Mouse (Mus musculus) neural tube, embryonic 15.5 days (tissue): ENCODE measurements around the gene Gm44790. TPM values are rescaled to one million over a fixed set of nuclear protein-coding genes. Genes with fewer than 3 reads are reported as not detected.
A peak's percentile ranks its signal among the peaks of the same experiment; 100 is the strongest.
"Not testable (repeated sequence)": the region's sequence is repeated elsewhere in the genome, so short reads cannot be mapped to it uniquely, and the experiment has no call there.

Source experiments
- ATAC-seq: fragments of 200-750 bp; cut with Nextera tagmentation; 2 replicates; pipeline ENCODE4 v1.8.0; 2017; ENCODE audit warnings: mild to moderate bottlenecking, moderate TSS enrichment, moderate library complexity; ENCODE audit not compliant: low FRiP score
- H3K27ac ChIP-seq: fragments of 300-500 bp; sonication (generic); replicated peaks from 2 replicates; pipeline ENCODE4 v1.5.1; 2015; ENCODE audit warnings: mild to moderate bottlenecking, inconsistent platforms
- H3K27me3 ChIP-seq: fragments of 300-500 bp; sonication (generic); replicated peaks from 2 replicates; pipeline ENCODE4 v1.6.1; 2015; ENCODE audit warnings: inconsistent platforms
- H3K36me3 ChIP-seq: fragments of 300-500 bp; sonication (generic); 2 replicates; pipeline ENCODE4 v1.6.1; 2015; ENCODE audit warnings: inconsistent platforms
- H3K4me1 ChIP-seq: fragments of 300-500 bp; sonication (generic); 2 replicates; pipeline ENCODE4 v1.6.1; 2015; ENCODE audit warnings: inconsistent platforms
- H3K4me2 ChIP-seq: fragments of 300-500 bp; sonication (generic); 2 replicates; pipeline ENCODE4 v1.6.1; 2015; ENCODE audit warnings: inconsistent platforms, mild to moderate bottlenecking, moderate library complexity
- H3K4me3 ChIP-seq: fragments of 300-500 bp; sonication (generic); replicated peaks from 2 replicates; pipeline ENCODE4 v1.5.1; 2015; ENCODE audit warnings: mild to moderate bottlenecking, inconsistent platforms
- H3K9ac ChIP-seq: fragments of 300-500 bp; sonication (generic); replicated peaks from 2 replicates; pipeline ENCODE4 v1.6.1; 2015; ENCODE audit warnings: mild to moderate bottlenecking, inconsistent platforms
- H3K9me3 ChIP-seq: fragments of 300-500 bp; sonication (generic); replicated peaks from 2 replicates; pipeline ENCODE4 v1.6.1; 2016; ENCODE audit warnings: inconsistent platforms
- WGBS: fragments of 180-500 bp; shearing (Covaris S2); methylation state at CpG from one replicate; pipeline ENCODE4 v1.1.7; 2015; ENCODE audit warnings: mixed read lengths; 5-methylcytosine and 5-hydroxymethylcytosine counted together
- polyA plus RNA-seq: library from polyadenylated mRNA; unstranded; fragments of >200 nt; fragmentation: Nextera tagmentation; extraction: Ambion mirVana; gene quantifications from 2 replicates; pipeline ENCODE4 v1.2.1, GENCODE M21; 2015

Gene Gm44790
- polyA plus RNA-seq, 1 experiment from 2014 or later: not detected

DNA sequence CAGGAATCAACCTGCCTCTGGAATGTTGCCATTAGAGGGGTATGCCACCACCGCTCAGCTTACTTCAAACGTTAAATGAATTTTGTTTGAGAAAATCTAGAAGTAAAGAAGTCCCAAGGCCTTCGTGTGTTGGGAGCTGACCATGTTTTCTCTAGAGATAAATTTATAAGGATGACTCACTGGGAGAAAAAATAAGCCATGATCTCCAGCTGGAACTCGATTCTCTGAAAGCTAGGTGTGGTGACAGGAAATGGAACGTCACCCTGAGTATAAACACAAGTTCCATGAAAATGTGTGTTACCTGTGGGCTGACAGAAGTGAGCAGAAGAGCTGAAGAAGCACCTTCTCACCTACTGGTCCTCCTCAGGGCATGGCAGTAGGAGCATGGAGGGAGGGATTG is 50.5 kb downstream of the Gm44790 start:
- no peak for ATAC-seq
- peaks cover 32% of the 10 kb centered on the region for H3K4me1 ChIP-seq
- H3K4me2 ChIP-seq: no peak overlapping the region
- H3K9me3 ChIP-seq: no peaks in the 10 kb centered on the region
- no peak overlapping the region for H3K9ac ChIP-seq
- no peak overlapping the region for H3K27ac ChIP-seq
- no peaks in the 10 kb centered on the region for H3K36me3 ChIP-seq
- 83% methylated on average over 5 of the region's 5 CpGs for WGBS
- H3K27me3 ChIP-seq: no peaks in the 10 kb centered on the region
- no peak overlapping the region for H3K4me3 ChIP-seq

GRCm38 (mm10) chr6:86479311-86479710 is 52.9 kb downstream of the Gm44790 start:
- Histone ChIP-seq H3K27ac (peak overlapping the region; percentile 71), H3K4me1 (peaks cover 21% of the 10 kb centered on the region)
- 69% methylated on average over 3 of the region's 3 CpGs for WGBS

DNA sequence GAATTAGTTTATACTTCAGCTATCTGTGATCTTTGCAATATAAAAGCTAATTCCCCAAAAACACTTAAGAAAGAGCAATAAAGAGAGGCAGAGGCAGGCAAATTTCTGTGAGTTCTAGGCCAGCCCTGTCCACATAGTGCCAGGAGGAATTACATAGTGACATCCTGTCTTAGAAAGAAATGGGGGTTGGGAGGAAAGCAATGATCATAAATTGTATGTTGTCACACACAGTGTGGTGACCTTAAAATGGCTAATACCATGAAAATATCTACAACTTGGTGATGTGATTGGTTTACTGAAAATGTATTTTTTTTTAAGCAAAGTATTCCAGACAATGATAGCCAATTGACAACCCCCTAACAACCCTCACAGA is 53.3 kb downstream of the Gm44790 start:
- Histone ChIP-seq H3K4me3 (no peak overlapping the region), H3K9ac (no peak overlapping the region), H3K27me3 (no peaks in the 10 kb centered on the region), H3K9me3 (no peaks in the 10 kb centered on the region), H3K27ac (peak overlapping the region; percentile 71), H3K36me3 (no peaks in the 10 kb centered on the region), H3K4me1 (peaks cover 21% of the 10 kb centered on the region), H3K4me2 (peak overlapping the region; percentile 30; the same call in 1 of the 2 replicates)
- no peak for ATAC-seq

More at GRCm38 (mm10) chr6:86479311-86479710, 52.9 kb downstream of the Gm44790 start:
- no peak overlapping the region for H3K4me3 ChIP-seq
- no peak overlapping the region for H3K4me2 ChIP-seq
- H3K36me3 ChIP-seq: no peaks in the 10 kb centered on the region
- no peaks in the 10 kb centered on the region for H3K27me3 ChIP-seq
- no peak for ATAC-seq
- H3K9ac ChIP-seq: no peak overlapping the region
- H3K9me3 ChIP-seq: no peaks in the 10 kb centered on the region

- no peaks in the 10 kb centered on the region for H3K9me3 ChIP-seq
- peaks cover 21% of the 10 kb centered on the region for H3K4me1 ChIP-seq
- H3K4me3 ChIP-seq: no peak overlapping the region
- H3K9ac ChIP-seq: 0 out of 2 replicates have a peak overlapping the region, but pooled peaks have one; percentile 28
- no peaks in the 10 kb centered on the region for H3K36me3 ChIP-seq
- peak overlapping the region; percentile 30 for H3K4me2 ChIP-seq
- no peak for ATAC-seq
- 33% methylated on average over 9 of the region's 9 CpGs for WGBS
- H3K27ac ChIP-seq: peak overlapping the region; percentile 71
- H3K27me3 ChIP-seq: no peaks in the 10 kb centered on the region
These were observed 53.9 kb downstream of the Gm44790 start for GRCm38 (mm10) chr6:86480189-86480831.

DNA sequence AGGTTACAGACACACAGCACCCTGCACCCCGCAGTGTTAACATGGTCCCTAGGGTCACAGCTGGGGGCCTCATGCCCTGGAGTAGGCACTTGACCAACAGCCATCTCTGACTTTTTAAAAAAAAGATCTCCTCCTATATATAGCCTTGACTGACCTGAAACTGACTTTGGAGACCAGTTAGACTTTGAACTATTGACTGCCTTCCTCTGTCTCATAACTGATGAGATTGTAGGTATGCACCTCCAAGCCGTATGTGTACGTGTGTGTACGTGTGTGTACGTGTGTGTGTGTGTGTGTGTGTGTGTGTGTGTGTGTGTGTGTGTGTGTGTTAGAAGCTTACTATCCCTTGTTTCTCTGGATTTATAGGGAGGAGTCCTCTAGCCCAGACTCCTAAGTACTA is 55.4 kb downstream of the Gm44790 start:
- 88% methylated on average over 5 of the region's 5 CpGs for WGBS
- Histone ChIP-seq H3K36me3 (no peaks in the 10 kb centered on the region), H3K9me3 (no peaks in the 10 kb centered on the region), H3K27me3 (no peaks in the 10 kb centered on the region), H3K9ac (no peak overlapping the region), H3K4me3 (no peak overlapping the region), H3K27ac (no peak overlapping the region), H3K4me1 (peaks cover 22% of the 10 kb centered on the region), H3K4me2 (no peak overlapping the region)
- no peak for ATAC-seq

- Histone ChIP-seq H3K9me3 (no peaks in the 10 kb centered on the region), H3K4me3 (no peak overlapping the region), H3K27me3 (no peaks in the 10 kb centered on the region), H3K36me3 (no peaks in the 10 kb centered on the region), H3K4me2 (no peak overlapping the region), H3K4me1 (peaks cover 16% of the 10 kb centered on the region), H3K27ac (0 out of 2 replicates have a peak overlapping the region, but pooled peaks have one; percentile 91), H3K9ac (no peak overlapping the region)
- WGBS: 69% methylated on average over 7 of the region's 7 CpGs
- ATAC-seq: no peak
These were observed 59.6 kb downstream of the Gm44790 start for GRCm38 (mm10) chr6:86485943-86486640.

DNA sequence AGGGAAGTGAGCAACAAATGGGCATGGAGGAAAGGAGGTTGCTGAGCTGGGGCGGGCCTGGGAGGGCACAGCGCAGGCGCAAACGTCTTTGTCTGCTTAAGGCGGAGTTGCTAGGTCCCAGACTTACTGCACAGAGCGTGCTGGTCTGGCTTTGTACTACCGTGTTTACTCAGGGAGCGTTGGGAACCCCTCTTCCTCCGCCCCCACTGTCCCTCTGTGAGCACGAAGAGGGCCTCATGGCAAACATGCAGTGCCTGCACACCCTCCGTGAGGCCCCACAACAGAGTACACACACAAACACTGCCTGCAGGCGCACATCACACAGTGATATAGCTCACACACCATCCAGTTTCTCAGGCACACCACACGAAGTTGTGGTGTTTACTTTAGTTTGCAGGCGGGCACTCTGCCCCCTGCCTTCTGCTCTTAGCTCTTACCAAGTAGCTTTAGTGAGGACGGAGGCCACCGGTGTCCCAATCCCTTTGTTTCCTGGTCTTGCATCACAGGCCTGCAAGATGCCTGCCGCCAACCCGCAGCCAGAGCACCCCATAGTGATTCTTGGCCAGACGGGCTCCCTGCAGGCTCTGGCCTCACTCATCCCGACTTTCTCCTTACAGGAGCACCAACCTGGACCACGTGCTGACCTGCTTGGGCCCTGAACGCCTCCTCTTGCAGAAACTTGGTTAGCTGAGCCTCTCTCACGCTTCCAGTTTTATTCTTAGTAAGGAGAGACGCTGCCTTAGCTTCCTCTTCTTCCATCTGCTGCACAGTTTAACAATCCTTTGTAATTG is 61.1 kb downstream of the Gm44790 start:
- peak overlapping the region; percentile 39 for H3K9ac ChIP-seq
- peak overlapping the region; percentile 20; the same call in 1 of the 2 replicates for H3K4me3 ChIP-seq
- WGBS: 3% methylated on average over 24 of the region's 24 CpGs
- no peaks in the 10 kb centered on the region for H3K9me3 ChIP-seq
- peak overlapping the region; percentile 91 for H3K27ac ChIP-seq
- H3K36me3 ChIP-seq: no peaks in the 10 kb centered on the region
- H3K4me2 ChIP-seq: peak overlapping the region; percentile 53
- peaks cover 16% of the 10 kb centered on the region for H3K4me1 ChIP-seq
- H3K27me3 ChIP-seq: no peaks in the 10 kb centered on the region
- ATAC-seq: peak; percentile 94

GRCm38 (mm10) chr6:86488149-86488485 is 61.7 kb downstream of the Gm44790 start:
- H3K36me3 ChIP-seq: no peaks in the 10 kb centered on the region
- 0 out of 2 replicates have a peak, but pooled peaks have one; percentile 23 for ATAC-seq
- H3K9me3 ChIP-seq: no peaks in the 10 kb centered on the region
- 16% methylated on average over 3 of the region's 3 CpGs for WGBS
- H3K4me3 ChIP-seq: no peak overlapping the region
- no peaks in the 10 kb centered on the region for H3K27me3 ChIP-seq
- H3K27ac ChIP-seq: peak overlapping the region; percentile 91
- H3K4me1 ChIP-seq: peaks cover 16% of the 10 kb centered on the region
- peak overlapping the region; percentile 53 for H3K4me2 ChIP-seq
- peak overlapping the region; percentile 39 for H3K9ac ChIP-seq

GRCm38 (mm10) chr6:86489945-86490344 is 63.5 kb downstream of the Gm44790 start:
- no peaks in the 10 kb centered on the region for H3K36me3 ChIP-seq
- WGBS: 98% methylated on average over 2 of the region's 2 CpGs
- H3K9me3 ChIP-seq: no peaks in the 10 kb centered on the region
- H3K4me2 ChIP-seq: no peak overlapping the region
- H3K27ac ChIP-seq: no peak overlapping the region
- H3K27me3 ChIP-seq: no peaks in the 10 kb centered on the region
- H3K4me1 ChIP-seq: peaks cover 16% of the 10 kb centered on the region
- no peak for ATAC-seq
- no peak overlapping the region for H3K9ac ChIP-seq
- H3K4me3 ChIP-seq: no peak overlapping the region

- not testable (repeated sequence) for H3K36me3 ChIP-seq, H3K9ac ChIP-seq, H3K4me2 ChIP-seq, ATAC-seq, H3K27me3 ChIP-seq, H3K4me3 ChIP-seq, H3K9me3 ChIP-seq, H3K27ac ChIP-seq
- peaks cover 16% of the 10 kb centered on the region for H3K4me1 ChIP-seq
- WGBS: 88% methylated on average over 8 of the region's 8 CpGs
These were observed 64.0 kb downstream of the Gm44790 start for GRCm38 (mm10) chr6:86490413-86490812.

GRCm38 (mm10) chr6:86493469-86494263 is 67.2 kb downstream of the Gm44790 start:
- no peak overlapping the region for H3K9ac ChIP-seq
- H3K27ac ChIP-seq: no peak overlapping the region
- no peak overlapping the region for H3K4me3 ChIP-seq
- no peak overlapping the region for H3K4me2 ChIP-seq
- no peaks in the 10 kb centered on the region for H3K36me3 ChIP-seq
- ATAC-seq: no peak
- H3K27me3 ChIP-seq: no peaks in the 10 kb centered on the region
- H3K9me3 ChIP-seq: no peaks in the 10 kb centered on the region
- H3K4me1 ChIP-seq: no peaks in the 10 kb centered on the region
- 77% methylated on average over 13 of the region's 13 CpGs for WGBS
